Mouse (Mus musculus): ENCODE measurements at regions not wholly inside any gene's neighbourhood (a gene's known extent, or its start where the extent isn't known, plus 50 kb on each side); places are given as distances from the start of the nearest gene placed in this dataset.

DNA sequence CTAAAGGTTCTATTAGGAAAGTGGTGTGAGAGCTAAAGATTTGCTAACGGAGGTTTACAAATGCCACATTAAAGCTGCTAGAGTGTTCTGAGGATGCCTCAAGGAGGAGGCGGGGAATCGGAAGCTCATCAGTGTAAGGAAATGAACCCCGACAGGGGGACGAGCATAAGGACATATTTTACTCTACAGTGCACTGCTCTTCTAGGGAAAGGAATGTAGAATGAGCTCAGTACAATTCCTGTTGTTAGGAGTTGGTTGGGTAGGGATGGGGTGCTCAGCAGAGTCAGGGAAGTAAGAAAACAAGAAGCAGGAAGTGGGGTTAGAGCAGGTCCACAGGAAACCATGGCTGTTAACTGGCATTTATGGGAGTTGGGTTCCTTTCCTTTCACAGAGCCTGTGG, 54.6 kb downstream of the Mex3b start:
- peaks cover 3% of the 10 kb centered on the region for H3K4me1 ChIP-seq (replicated peaks; ENCODE audit: control insufficient read depth, insufficient read depth, low read length)
- no peak overlapping the region for H3K27ac ChIP-seq (ENCODE audit: control insufficient read depth, insufficient read depth, low read length)
- DNase-seq = no peak
- H3K4me3 ChIP-seq (ENCODE audit: control insufficient read depth, insufficient read depth, low read length) = no peak overlapping the region
- WGBS = 38% methylated on average over 5 of the region's 5 CpGs
- no peak for TF ChIP-seq CTCF (IDR thresholded peaks at IDR 0.05; ENCODE audit: borderline replicate concordance, control insufficient read depth, extremely low read depth, insufficient read depth, low read length, poor library complexity)
- TF ChIP-seq POLR2A (IDR thresholded peaks at IDR 0.05; ENCODE audit: control insufficient read depth, extremely low read depth, insufficient read depth, low read length, poor library complexity) = no peak
- no peaks in the 10 kb centered on the region for H3K27me3 ChIP-seq (ENCODE audit: control insufficient read depth, insufficient read depth, low read length)
- H3K36me3 ChIP-seq (ENCODE audit: control insufficient read depth, insufficient read depth, low read length) = no peaks in the 10 kb centered on the region

DNA sequence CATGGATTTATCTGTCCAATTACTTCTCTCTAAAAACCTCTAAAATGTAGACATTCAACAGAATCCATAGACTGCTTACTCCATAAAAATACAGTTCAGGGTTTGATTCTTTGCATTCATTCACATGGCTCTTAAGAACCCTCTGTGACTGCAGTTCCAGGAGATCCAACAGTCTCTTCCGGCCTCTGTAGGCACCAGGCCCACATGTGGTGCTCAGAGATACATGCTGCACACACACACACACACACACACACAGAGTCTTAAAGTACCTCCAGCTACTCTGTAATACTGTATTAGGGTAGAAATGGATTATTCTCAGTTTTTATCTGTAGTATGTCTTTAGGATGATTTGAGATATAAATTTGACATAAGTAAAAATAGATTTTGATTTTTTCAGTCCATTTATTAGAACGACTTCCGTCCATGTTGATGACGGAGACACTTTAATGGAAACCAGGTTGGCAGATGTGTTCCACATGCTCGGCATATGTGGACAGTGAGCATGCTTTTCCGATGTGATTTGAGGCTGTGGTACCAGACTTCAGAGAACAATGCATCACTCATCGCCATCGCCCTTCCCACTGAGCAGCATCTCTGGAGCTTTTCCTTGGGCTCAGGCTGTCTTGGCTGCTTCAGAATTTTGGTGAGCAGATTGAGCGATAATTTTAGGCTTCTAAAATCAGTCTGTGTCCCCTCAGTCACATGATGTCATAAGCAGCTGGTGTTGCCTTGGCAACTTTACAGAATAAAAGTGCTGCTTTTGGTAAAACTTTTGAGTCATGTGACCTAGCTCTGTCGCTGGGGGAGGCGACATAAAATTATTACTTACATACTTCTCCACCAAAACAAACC, 56.3 kb downstream of the Mex3b start:
- Histone ChIP-seq H3K4me3 (ENCODE audit: control insufficient read depth, insufficient read depth, low read length) (no peak overlapping the region), H3K27ac (ENCODE audit: control insufficient read depth, insufficient read depth, low read length) (no peak overlapping the region), H3K36me3 (ENCODE audit: control insufficient read depth, insufficient read depth, low read length) (no peaks in the 10 kb centered on the region), H3K27me3 (ENCODE audit: control insufficient read depth, insufficient read depth, low read length) (no peaks in the 10 kb centered on the region), H3K4me1 (replicated peaks; ENCODE audit: control insufficient read depth, insufficient read depth, low read length) (peaks cover 3% of the 10 kb centered on the region)
- 90% methylated on average over 11 of the region's 11 CpGs for WGBS
- no peak for TF ChIP-seq CTCF (IDR thresholded peaks at IDR 0.05; ENCODE audit: borderline replicate concordance, control insufficient read depth, extremely low read depth, insufficient read depth, low read length, poor library complexity)
- no peak for TF ChIP-seq POLR2A (IDR thresholded peaks at IDR 0.05; ENCODE audit: control insufficient read depth, extremely low read depth, insufficient read depth, low read length, poor library complexity)
- no peak for DNase-seq

- DNase-seq = no peak
- Histone ChIP-seq H3K36me3 (ENCODE audit: control insufficient read depth, insufficient read depth, low read length) (no peaks in the 10 kb centered on the region), H3K27ac (ENCODE audit: control insufficient read depth, insufficient read depth, low read length) (no peak overlapping the region), H3K27me3 (ENCODE audit: control insufficient read depth, insufficient read depth, low read length) (no peaks in the 10 kb centered on the region), H3K4me3 (ENCODE audit: control insufficient read depth, insufficient read depth, low read length) (no peak overlapping the region), H3K4me1 (replicated peaks; ENCODE audit: control insufficient read depth, insufficient read depth, low read length) (peaks cover 3% of the 10 kb centered on the region)
- TF ChIP-seq POLR2A (IDR thresholded peaks at IDR 0.05; ENCODE audit: control insufficient read depth, extremely low read depth, insufficient read depth, low read length, poor library complexity) (no peak), CTCF (IDR thresholded peaks at IDR 0.05; ENCODE audit: borderline replicate concordance, control insufficient read depth, extremely low read depth, insufficient read depth, low read length, poor library complexity) (no peak)
- WGBS = 96% methylated on average over 3 of the region's 3 CpGs
These were observed 57.0 kb downstream of the Mex3b start for GRCm38 (mm10) chr7:82924092-82924491.

- H3K27ac ChIP-seq (ENCODE audit: control insufficient read depth, insufficient read depth, low read length) = no peak overlapping the region
- no peak for DNase-seq
- no peak for TF ChIP-seq POLR2A (IDR thresholded peaks at IDR 0.05; ENCODE audit: control insufficient read depth, extremely low read depth, insufficient read depth, low read length, poor library complexity)
- no peak for TF ChIP-seq CTCF (IDR thresholded peaks at IDR 0.05; ENCODE audit: borderline replicate concordance, control insufficient read depth, extremely low read depth, insufficient read depth, low read length, poor library complexity)
- no peaks in the 10 kb centered on the region for H3K36me3 ChIP-seq (ENCODE audit: control insufficient read depth, insufficient read depth, low read length)
- H3K4me3 ChIP-seq (ENCODE audit: control insufficient read depth, insufficient read depth, low read length) = no peak overlapping the region
- 97% methylated on average over 3 of the region's 3 CpGs for WGBS
- no peaks in the 10 kb centered on the region for H3K27me3 ChIP-seq (ENCODE audit: control insufficient read depth, insufficient read depth, low read length)
- no peaks in the 10 kb centered on the region for H3K4me1 ChIP-seq (replicated peaks; ENCODE audit: control insufficient read depth, insufficient read depth, low read length)
These were observed 71.2 kb downstream of the Mex3b start for GRCm38 (mm10) chr7:82938311-82938710.

DNA sequence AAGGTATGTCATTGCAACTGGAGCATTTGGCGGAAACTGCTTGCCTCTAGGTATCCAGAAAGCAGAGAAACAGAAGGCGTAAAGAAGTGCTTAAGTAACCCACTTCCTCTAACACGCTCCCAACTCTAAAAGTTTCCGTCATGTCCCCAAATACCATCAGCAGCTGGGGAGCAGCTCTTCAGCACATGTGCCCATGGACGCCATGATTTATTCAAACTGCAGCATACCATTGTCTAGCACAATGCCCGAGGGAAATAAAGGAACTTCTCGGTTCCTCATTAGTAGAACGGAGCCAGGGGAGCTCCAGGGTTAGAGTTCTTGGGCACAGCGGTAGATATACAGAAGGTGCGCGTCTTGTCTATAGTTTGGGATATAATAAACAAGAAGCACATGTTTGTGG, 72.4 kb downstream of the Mex3b start:
- Histone ChIP-seq H3K27ac (ENCODE audit: control insufficient read depth, insufficient read depth, low read length) (no peak overlapping the region), H3K4me1 (replicated peaks; ENCODE audit: control insufficient read depth, insufficient read depth, low read length) (no peaks in the 10 kb centered on the region), H3K27me3 (ENCODE audit: control insufficient read depth, insufficient read depth, low read length) (no peaks in the 10 kb centered on the region), H3K36me3 (ENCODE audit: control insufficient read depth, insufficient read depth, low read length) (no peaks in the 10 kb centered on the region), H3K4me3 (ENCODE audit: control insufficient read depth, insufficient read depth, low read length) (no peak overlapping the region)
- TF ChIP-seq CTCF (IDR thresholded peaks at IDR 0.05; ENCODE audit: borderline replicate concordance, control insufficient read depth, extremely low read depth, insufficient read depth, low read length, poor library complexity) (no peak), POLR2A (IDR thresholded peaks at IDR 0.05; ENCODE audit: control insufficient read depth, extremely low read depth, insufficient read depth, low read length, poor library complexity) (no peak)
- DNase-seq = no peak
- WGBS = 93% methylated on average over 11 of the region's 11 CpGs

DNA sequence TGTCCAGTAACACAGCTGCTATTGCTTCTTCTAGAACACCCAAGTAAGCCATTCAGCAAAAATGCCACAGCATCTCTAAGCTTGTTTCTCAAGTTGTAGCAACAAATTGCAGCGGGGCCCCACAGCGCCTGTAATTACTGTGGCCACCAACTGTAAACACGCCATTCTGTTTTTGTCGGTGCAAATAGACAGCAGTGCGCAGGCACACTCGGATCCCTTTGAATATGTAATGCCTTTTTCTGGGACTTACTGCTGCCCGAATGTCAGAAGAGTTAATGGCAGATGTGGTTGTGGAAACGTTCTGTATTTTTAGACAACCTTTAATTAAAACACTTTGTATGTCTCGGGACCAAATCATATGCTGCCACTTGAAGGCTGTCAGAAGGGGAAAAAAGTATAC, 76.2 kb downstream of the Mex3b start:
- no peak overlapping the region for H3K4me3 ChIP-seq (ENCODE audit: control insufficient read depth, insufficient read depth, low read length)
- WGBS = 95% methylated on average over 9 of the region's 9 CpGs
- TF ChIP-seq CTCF (IDR thresholded peaks at IDR 0.05; ENCODE audit: borderline replicate concordance, control insufficient read depth, extremely low read depth, insufficient read depth, low read length, poor library complexity) (no peak), POLR2A (IDR thresholded peaks at IDR 0.05; ENCODE audit: control insufficient read depth, extremely low read depth, insufficient read depth, low read length, poor library complexity) (no peak)
- no peak overlapping the region for H3K27ac ChIP-seq (ENCODE audit: control insufficient read depth, insufficient read depth, low read length)
- H3K36me3 ChIP-seq (ENCODE audit: control insufficient read depth, insufficient read depth, low read length) = no peaks in the 10 kb centered on the region
- no peak for DNase-seq
- H3K27me3 ChIP-seq (ENCODE audit: control insufficient read depth, insufficient read depth, low read length) = no peaks in the 10 kb centered on the region
- H3K4me1 ChIP-seq (replicated peaks; ENCODE audit: control insufficient read depth, insufficient read depth, low read length) = no peaks in the 10 kb centered on the region
